Mouse (Mus musculus): Measurements from ENCODE around the gene Olfr196.
"Not testable (repeated sequence)": the region's sequence is repeated elsewhere in the genome, so short reads cannot be mapped to it uniquely, and the experiment has no call there.

Olfr196 gene

GRCm38 (mm10) chr16:59170354-59170753 is at the start of gene Olfr196:
Olfr196 (minus strand) TSS chr16:59170454.
- no peak for DNase-seq (ENCODE audit: low read depth)

- DNase-seq (ENCODE audit: low read depth): not testable (repeated sequence)
Measured at GRCm38 (mm10) chr16:59219667-59220066, 49.4 kb upstream of the Olfr196 start, which contains the start of gene Olfr199. Olfr199 (minus strand) TSS chr16:59219767.

- not testable (repeated sequence) for DNase-seq (ENCODE audit: low read depth)
Measured at GRCm38 (mm10) chr16:59217861-59218260, 47.6 kb upstream of the Olfr196 start.

- not testable (repeated sequence) for DNase-seq (ENCODE audit: low read depth)
Measured at GRCm38 (mm10) chr16:59203433-59203832, 33.2 kb upstream of the Olfr196 start, which contains the start of gene Olfr198. Olfr198 (minus strand) TSS chr16:59203533.

GRCm38 (mm10) chr16:59151996-59152395 is 18.3 kb downstream of the Olfr196 start:
- no peak for DNase-seq (ENCODE audit: low read depth)

GRCm38 (mm10) chr16:59146746-59147145 is 23.5 kb downstream of the Olfr196 start, which contains the start of gene Olfr195:
Olfr195 (plus strand) TSS chr16:59147046.
- DNase-seq (ENCODE audit: low read depth): no peak

GRCm38 (mm10) chr16:59141105-59141504 is 29.1 kb downstream of the Olfr196 start:
- DNase-seq (ENCODE audit: low read depth): no peak

GRCm38 (mm10) chr16:59130740-59131139 is 39.5 kb downstream of the Olfr196 start:
- no peak for DNase-seq (ENCODE audit: low read depth)

GRCm38 (mm10) chr16:59120969-59121368 is 49.3 kb downstream of the Olfr196 start, which contains the start of gene Olfr194:
Olfr194 (minus strand) TSS chr16:59121069.
- no peak for DNase-seq (ENCODE audit: low read depth)

All from induced T-regulatory cell, adult 2 months (primary cell).